9 mouse cellular contexts compared by ENCODE assay signal in genomic region chr6:116569834-116570233, GRCm38 (mm10). TPM values are rescaled to one million over a fixed set of nuclear protein-coding genes. Genes with fewer than 3 reads are reported as not detected.
DNase-seq lines count a peak whose midpoint lies in the region; ATAC-seq and TF ChIP-seq lines count a peak whose summit lies in the region.
"Had no signal": no experiment of that assay in that cellular context is flagged by ENCODE, and none has a peak within 500 bp of the region (broad histone marks: within the 10 kb centered on the region; RNA-seq: fewer than 3 reads in every experiment).

No protein-coding gene starts in this region.

- no peaks in the 10 kb centered on the region for H3K9me3 ChIP-seq in liver, embryonic 12.5 days (replicated peaks)
- H3K9me3 ChIP-seq: heart, embryonic 15.5 days had no signal

- 25% methylated on average over 3 of the region's 3 CpGs for WGBS in liver, adult 2 months
- WGBS in liver, embryonic 12.5 days (ENCODE audit: insufficient replicate concordance): 17% methylated on average over 3 of the region's 3 CpGs
- WGBS in cerebellum, adult 2 months: 26% methylated on average over 3 of the region's 3 CpGs

- TF ChIP-seq CTCF in liver, adult 2 months (IDR thresholded peaks at IDR 0.05; ENCODE audit: low read depth, low read length): peak; percentile 8; the same call in 1 of the 2 replicates
- TF ChIP-seq CTCF in Patski (IDR thresholded peaks at IDR 0.05): peak; percentile 56
- TF ChIP-seq CTCF in cerebellum, adult 2 months (IDR thresholded peaks at IDR 0.05; ENCODE audit: borderline replicate concordance, insufficient read depth, low read depth, low read length): peak; percentile 66

- POLR2A ChIA-PET in Patski (lab: Charles Lee): interaction anchor here (1.0 kb wide), 1 partner anchor 10 kb away, joined by 3 read pairs; no protein-coding TSS in a partner anchor

- H3K27ac ChIP-seq in liver, adult 2 months (replicated peaks; ENCODE audit: insufficient read depth, low read depth, low read length): no peak overlapping the region
- no peak overlapping the region for H3K27ac ChIP-seq in liver, embryonic 12.5 days
- H3K27ac ChIP-seq in cerebellum, adult 2 months (ENCODE audit: insufficient read depth, low read length): no peak overlapping the region
- H3K27ac ChIP-seq: heart, embryonic 15.5 days had no signal

- H3K36me3 ChIP-seq in liver, adult 2 months (ENCODE audit: control insufficient read depth, insufficient read depth, low read length): no peaks in the 10 kb centered on the region
- no peaks in the 10 kb centered on the region for H3K36me3 ChIP-seq in liver, embryonic 12.5 days
- H3K36me3 ChIP-seq: heart, embryonic 15.5 days had no signal

- no peak for TF ChIP-seq POLR2A in liver, adult 2 months (IDR thresholded peaks at IDR 0.05; ENCODE audit: extremely low read depth, insufficient read depth, low read length)
- no peak for TF ChIP-seq POLR2A in cerebellum, adult 2 months (IDR thresholded peaks at IDR 0.05; ENCODE audit: borderline replicate concordance, insufficient read depth, low read length)

- CTCF ChIA-PET in Patski (lab: Charles Lee): interaction anchor here (1.4 kb wide), 1 partner anchor 372 kb away, joined by 3 read pairs; no protein-coding TSS in a partner anchor

- H3K4me2 ChIP-seq in liver, embryonic 12.5 days: no peak overlapping the region
- H3K4me2 ChIP-seq: heart, embryonic 15.5 days had no signal

- in situ Hi-C loops in Patski (cut with MboI; ENCODE audit: low pct_unique_long_range_greater_than_20kb): loop anchor here (25.0 kb wide), 1 partner anchor 533 kb away; no protein-coding TSS in a partner anchor

- H3K4me3 ChIP-seq in liver, adult 2 months (ENCODE audit: insufficient read depth, low read depth, low read length): no peak overlapping the region
- no peak overlapping the region for H3K4me3 ChIP-seq in liver, embryonic 12.5 days
- H3K4me3 ChIP-seq in cerebellum, adult 2 months (replicated peaks; ENCODE audit: insufficient read depth, low read depth, low read length): no peak overlapping the region
- H3K4me3 ChIP-seq: heart, embryonic 15.5 days had no signal

- H3K79me2 ChIP-seq in liver, adult 2 months (ENCODE audit: control insufficient read depth, insufficient read depth, low read length): no peaks in the 10 kb centered on the region

- H3K9ac ChIP-seq in liver, adult 2 months (ENCODE audit: low read depth, low read length): no peak overlapping the region
- no peak overlapping the region for H3K9ac ChIP-seq in liver, embryonic 12.5 days
- H3K9ac ChIP-seq: heart, embryonic 15.5 days had no signal

- ATAC-seq in liver, embryonic 12.5 days: no peak
- ATAC-seq in Patski: no peak

- peak; percentile 54 for DNase-seq in liver, adult 2 months (ENCODE audit: extremely low read depth, low read depth, low spot score)
- DNase-seq in Patski (ENCODE audit: low read depth, low spot score): no peak
- DNase-seq in cerebellum, adult 2 months: peak; percentile 18 to 19
- DNase-seq in heart, postnatal 4 days: peak; percentile 54
- DNase-seq in lung, postnatal 14 days: peak; percentile 22
- DNase-seq in thymus, postnatal 14 days: peak; percentile 32

- no peaks in the 10 kb centered on the region for H3K27me3 ChIP-seq in liver, adult 2 months (ENCODE audit: control insufficient read depth, insufficient read depth, low read length)
- no peaks in the 10 kb centered on the region for H3K27me3 ChIP-seq in liver, embryonic 12.5 days (replicated peaks)
- peaks cover 32% of the 10 kb centered on the region for H3K27me3 ChIP-seq in Patski
- H3K27me3 ChIP-seq in cerebellum, adult 2 months (ENCODE audit: control insufficient read depth, insufficient read depth, low read length): no peaks in the 10 kb centered on the region
- H3K27me3 ChIP-seq: heart, embryonic 15.5 days had no signal

- H3K4me1 ChIP-seq in liver, adult 2 months (ENCODE audit: control insufficient read depth, insufficient read depth, low read length): no peaks in the 10 kb centered on the region
- no peaks in the 10 kb centered on the region for H3K4me1 ChIP-seq in liver, embryonic 12.5 days
- no peaks in the 10 kb centered on the region for H3K4me1 ChIP-seq in cerebellum, adult 2 months (ENCODE audit: control insufficient read depth, insufficient read depth, low read length)
- H3K4me1 ChIP-seq: heart, embryonic 15.5 days had no signal

RNA-seq across cellular contexts. Expression of gene Olfr215, which starts 14.2 kb away (rescaled TPM):
- not detected in 2 replicates for total RNA-seq in liver, adult 2 months (2014; rRNA removed)
- polyA plus RNA-seq in liver, adult 2 months (2012; rRNA removed): not detected in 2 replicates
- not detected in 2 replicates for polyA plus RNA-seq in liver, embryonic 12.5 days (2016; fragmentation: Nextera tagmentation; extraction: Ambion mirVana)
- not detected for polyA plus RNA-seq in Patski (2021)
- not detected in 2 replicates for polyA plus RNA-seq in cerebellum, adult 2 months (2012; rRNA removed)
- total RNA-seq in heart, postnatal 4 days (2021): not detected
- polyA plus RNA-seq: heart, embryonic 15.5 days; neural tube, embryonic 14.5 days had no signal

RNA-seq across cellular contexts. Expression of gene Olfr214, which starts 15.8 kb away (rescaled TPM):
- total RNA-seq in liver, adult 2 months (2014; rRNA removed): not detected in 2 replicates
- not detected in 2 replicates for polyA plus RNA-seq in liver, adult 2 months (2012; rRNA removed)
- polyA plus RNA-seq in liver, embryonic 12.5 days (2016; fragmentation: Nextera tagmentation; extraction: Ambion mirVana): not detected in 2 replicates
- polyA plus RNA-seq in Patski (2021): not detected
- polyA plus RNA-seq in cerebellum, adult 2 months (2012; rRNA removed): not detected in 2 replicates
- total RNA-seq in heart, postnatal 4 days (2021): not detected
- polyA plus RNA-seq: heart, embryonic 15.5 days; neural tube, embryonic 14.5 days had no signal

RNA-seq across cellular contexts. Expression of gene Gm5580, which starts 18.9 kb away (rescaled TPM):
- not detected in 2 replicates for total RNA-seq in liver, adult 2 months (2014; rRNA removed)
- polyA plus RNA-seq in liver, adult 2 months (2012; rRNA removed): not detected in 2 replicates
- polyA plus RNA-seq in liver, embryonic 12.5 days (2016; fragmentation: Nextera tagmentation; extraction: Ambion mirVana): 0.26 and 0.37 TPM in 2 replicates
- polyA plus RNA-seq in Patski (2021): 17.2 TPM
- polyA plus RNA-seq in cerebellum, adult 2 months (2012; rRNA removed): 0.11 and 0.21 TPM in 2 replicates
- total RNA-seq in heart, postnatal 4 days (2021): 1 to 10 TPM; 4.0 to 4.4 TPM
- polyA plus RNA-seq: neural tube, embryonic 14.5 days had no signal

RNA-seq across cellular contexts. Expression of gene Olfr213, which starts 31.6 kb away (rescaled TPM):
- not detected in 2 replicates for total RNA-seq in liver, adult 2 months (2014; rRNA removed)
- polyA plus RNA-seq in liver, adult 2 months (2012; rRNA removed): not detected in 2 replicates
- not detected in 2 replicates for polyA plus RNA-seq in liver, embryonic 12.5 days (2016; fragmentation: Nextera tagmentation; extraction: Ambion mirVana)
- polyA plus RNA-seq in Patski (2021): not detected
- polyA plus RNA-seq in cerebellum, adult 2 months (2012; rRNA removed): not detected in 2 replicates
- not detected for total RNA-seq in heart, postnatal 4 days (2021)
- polyA plus RNA-seq: heart, embryonic 15.5 days; neural tube, embryonic 14.5 days had no signal

RNA-seq across cellular contexts. Expression of gene Zfp422, which starts 59.0 kb away (rescaled TPM):
- 5.6 and 7.0 TPM in 2 replicates for total RNA-seq in liver, adult 2 months (2014; rRNA removed)
- polyA plus RNA-seq in liver, adult 2 months (2012; rRNA removed): 6.6 and 7.0 TPM in 2 replicates
- 43.6 and 45.1 TPM in 2 replicates for polyA plus RNA-seq in liver, embryonic 12.5 days (2016; fragmentation: Nextera tagmentation; extraction: Ambion mirVana)
- 43.7 TPM for polyA plus RNA-seq in Patski (2021)
- polyA plus RNA-seq in cerebellum, adult 2 months (2012; rRNA removed): 32.4 and 34.2 TPM in 2 replicates
- 10 to 100 TPM; 36.7 to 43.5 TPM for total RNA-seq in heart, postnatal 4 days (2021)

Comparison
In these comparisons a context has a peak if more than half of its experiments do, and no peak if none do; other contexts are left out.
1. CTCF ChIP-seq: peak in every context shown above with its lines; median percentile 66 in cerebellum, adult 2 months; 56 in Patski; 8 in liver, adult 2 months.
2. RNA of gene Gm5580, which starts 18.9 kb away (polyA plus RNA-seq): 17.2 TPM in Patski (single experiment); 0.26 to 0.37 TPM in liver, embryonic 12.5 days, 0.11 to 0.21 TPM in cerebellum, adult 2 months and not detected in liver, adult 2 months; every median in the first group is over 10 times any median in the second.